Mouse (Mus musculus): ENCODE measurements around the gene Gnb3. TPM values are rescaled to one million over a fixed set of nuclear protein-coding genes. Genes with fewer than 3 reads are reported as not detected.

Gene Gnb3
- polyA plus RNA-seq, 1 experiment from 2014 or later, result 0.22 TPM

DNA sequence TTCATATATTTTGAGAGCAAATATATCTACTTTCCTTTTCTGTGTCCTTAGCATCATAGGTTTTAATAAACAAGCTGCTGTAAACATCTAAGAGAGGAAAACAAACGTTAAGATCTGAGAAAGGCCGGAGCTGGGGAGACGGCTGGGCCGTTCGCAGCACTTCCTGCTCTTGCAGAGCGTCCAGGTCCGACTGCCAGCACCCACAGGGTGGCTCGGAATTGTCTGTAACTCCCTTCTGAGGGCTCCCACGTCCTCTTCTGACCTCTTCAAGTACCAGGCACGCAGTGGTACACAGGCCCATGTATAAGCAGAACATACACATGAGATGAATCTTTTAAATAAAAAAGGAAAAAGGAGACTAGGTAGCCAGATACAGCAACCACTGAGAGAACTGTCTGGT lies 52.4 kb downstream of the Gnb3 start:
- no peak overlapping the region for H3K4me3 ChIP-seq (ENCODE audit: low read depth, low read length)
- H3K4me2 ChIP-seq (replicated peaks; ENCODE audit: low read depth, low read length), result no peak overlapping the region
- no peaks in the 10 kb centered on the region for H3K27me3 ChIP-seq (ENCODE audit: control insufficient read depth, insufficient read depth, low read length)
- 78% methylated on average over 10 of the region's 10 CpGs for WGBS
- no peak overlapping the region for H3K27ac ChIP-seq (ENCODE audit: low read depth, low read length)
- H3K9me3 ChIP-seq (ENCODE audit: control insufficient read depth, low read length), result no peaks in the 10 kb centered on the region
- H3K9ac ChIP-seq (ENCODE audit: low read depth, low read length), result no peak overlapping the region
- no peaks in the 10 kb centered on the region; the same call in 1 of the 2 replicates for H3K4me1 ChIP-seq (replicated peaks; ENCODE audit: control insufficient read depth, insufficient read depth, low read length)
- no peaks in the 10 kb centered on the region for H3K36me3 ChIP-seq (ENCODE audit: control insufficient read depth, insufficient read depth, low read length)
- DNase-seq (ENCODE audit: low spot score), result no peak
- no peak for ATAC-seq (ENCODE audit: low FRiP score)

DNA sequence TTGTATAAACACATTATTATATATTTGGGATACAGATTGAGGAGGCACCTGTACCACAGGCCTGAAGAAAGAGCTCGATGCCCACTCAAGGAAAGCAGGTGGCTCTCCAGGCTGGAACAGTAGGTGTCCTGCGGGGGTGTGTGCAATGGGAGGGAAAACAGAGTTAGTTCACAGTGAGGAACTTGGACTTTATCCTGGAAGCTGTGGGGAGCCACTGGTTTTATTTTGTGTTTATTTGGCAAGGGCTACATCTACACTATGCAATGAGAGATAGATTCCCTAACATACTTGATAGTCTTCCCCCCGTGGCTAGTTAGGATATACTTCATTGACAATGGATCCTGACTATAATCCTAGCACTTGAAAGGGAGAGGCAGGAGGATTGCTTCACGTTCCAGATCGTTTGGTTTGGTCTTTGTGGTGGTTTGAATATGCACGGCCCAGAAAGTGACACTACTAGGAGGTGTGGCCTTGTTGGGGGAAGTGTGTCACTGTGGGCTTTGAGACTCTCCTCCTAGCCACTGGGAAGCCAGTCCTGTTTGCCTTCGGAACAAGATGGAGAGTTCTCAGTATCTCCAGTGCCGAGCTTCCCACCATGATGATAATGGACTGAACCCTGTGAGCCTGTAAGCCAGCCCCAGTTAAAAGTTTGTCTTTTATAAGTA lies 53.2 kb downstream of the Gnb3 start:
- Histone ChIP-seq H3K4me3 (ENCODE audit: low read depth, low read length) (no peak overlapping the region), H3K9ac (ENCODE audit: low read depth, low read length) (no peak overlapping the region)

More for the DNA sequence above, 53.2 kb downstream of the Gnb3 start:
- no peak for ATAC-seq (ENCODE audit: low FRiP score)
- Histone ChIP-seq H3K4me2 (replicated peaks; ENCODE audit: low read depth, low read length) (no peak overlapping the region), H3K27me3 (ENCODE audit: control insufficient read depth, insufficient read depth, low read length) (no peaks in the 10 kb centered on the region), H3K4me1 (replicated peaks; ENCODE audit: control insufficient read depth, insufficient read depth, low read length) (no peaks in the 10 kb centered on the region; the same call in 1 of the 2 replicates), H3K36me3 (ENCODE audit: control insufficient read depth, insufficient read depth, low read length) (no peaks in the 10 kb centered on the region), H3K9me3 (ENCODE audit: control insufficient read depth, low read length) (no peaks in the 10 kb centered on the region), H3K27ac (ENCODE audit: low read depth, low read length) (no peak overlapping the region)
- WGBS, result 63% methylated on average over 8 of the region's 8 CpGs
- DNase-seq (ENCODE audit: low spot score), result no peak

Other genes with a start within 250 kb of the Gnb3 start
- gene C1s2, start 204.2 kb downstream of the Gnb3 start, polyA plus RNA-seq (2014; fragmentation: Nextera tagmentation; extraction: Ambion mirVana), result 0.10 TPM in 1 of 2 replicates, not detected in the other
- 37.5 and 43.2 TPM in 2 replicates for gene Lpcat3, start 177.2 kb downstream of the Gnb3 start, polyA plus RNA-seq (2014; fragmentation: Nextera tagmentation; extraction: Ambion mirVana)
- gene Emg1, start 128.1 kb downstream of the Gnb3 start, polyA plus RNA-seq (2014; fragmentation: Nextera tagmentation; extraction: Ambion mirVana), result 196 and 203 TPM in 2 replicates
- 318 and 336 TPM in 2 replicates for gene Phb2, start 127.9 kb downstream of the Gnb3 start, polyA plus RNA-seq (2014; fragmentation: Nextera tagmentation; extraction: Ambion mirVana)
- gene Ptpn6, start 101.6 kb downstream of the Gnb3 start, polyA plus RNA-seq (2014; fragmentation: Nextera tagmentation; extraction: Ambion mirVana), result 7.1 and 7.9 TPM in 2 replicates
- 553 and 590 TPM in 2 replicates for gene Grcc10, start 98.9 kb downstream of the Gnb3 start, polyA plus RNA-seq (2014; fragmentation: Nextera tagmentation; extraction: Ambion mirVana)
- gene Gm45234, start 84.3 kb downstream of the Gnb3 start, polyA plus RNA-seq (2014; fragmentation: Nextera tagmentation; extraction: Ambion mirVana), result not detected in 2 replicates
- 9.2 and 12.7 TPM in 2 replicates for gene Atn1, start 83.8 kb downstream of the Gnb3 start, polyA plus RNA-seq (2014; fragmentation: Nextera tagmentation; extraction: Ambion mirVana)
- 5.9 and 7.1 TPM in 2 replicates for gene Eno2, start 70.6 kb downstream of the Gnb3 start, polyA plus RNA-seq (2014; fragmentation: Nextera tagmentation; extraction: Ambion mirVana)
- gene Lrrc23, start 60.5 kb downstream of the Gnb3 start, polyA plus RNA-seq (2014; fragmentation: Nextera tagmentation; extraction: Ambion mirVana), result 4.1 and 4.7 TPM in 2 replicates
- gene Spsb2, start 31.6 kb downstream of the Gnb3 start, polyA plus RNA-seq (2014; fragmentation: Nextera tagmentation; extraction: Ambion mirVana), result 4.8 and 6.7 TPM in 2 replicates
- gene Tpi1, start 26.0 kb downstream of the Gnb3 start, polyA plus RNA-seq (2014; fragmentation: Nextera tagmentation; extraction: Ambion mirVana), result 618 and 653 TPM in 2 replicates
- gene Usp5, start 10.8 kb downstream of the Gnb3 start, polyA plus RNA-seq (2014; fragmentation: Nextera tagmentation; extraction: Ambion mirVana), result 127 and 134 TPM in 2 replicates
- gene Cdca3, start 10.7 kb downstream of the Gnb3 start, polyA plus RNA-seq (2014; fragmentation: Nextera tagmentation; extraction: Ambion mirVana), result 185 and 193 TPM in 2 replicates
- 12.1 and 14.7 TPM in 2 replicates for gene P3h3, start 17.5 kb upstream of the Gnb3 start, polyA plus RNA-seq (2014; fragmentation: Nextera tagmentation; extraction: Ambion mirVana)
- 1.9 and 2.3 TPM in 2 replicates for gene Gpr162, start 23.7 kb upstream of the Gnb3 start, polyA plus RNA-seq (2014; fragmentation: Nextera tagmentation; extraction: Ambion mirVana)
- 0.19 TPM in 1 of 2 replicates, not detected in the other for gene Cd4, start 47.9 kb upstream of the Gnb3 start, polyA plus RNA-seq (2014; fragmentation: Nextera tagmentation; extraction: Ambion mirVana)
- 1.2 and 2.5 TPM in 2 replicates for gene Lag3, start 71.4 kb upstream of the Gnb3 start, polyA plus RNA-seq (2014; fragmentation: Nextera tagmentation; extraction: Ambion mirVana)
- gene Ptms, start 79.8 kb upstream of the Gnb3 start, polyA plus RNA-seq (2014; fragmentation: Nextera tagmentation; extraction: Ambion mirVana), result 321 and 337 TPM in 2 replicates
- gene Mlf2, start 91.1 kb upstream of the Gnb3 start, polyA plus RNA-seq (2014; fragmentation: Nextera tagmentation; extraction: Ambion mirVana), result 443 and 465 TPM in 2 replicates
- gene Cops7a, start 125.3 kb upstream of the Gnb3 start, polyA plus RNA-seq (2014; fragmentation: Nextera tagmentation; extraction: Ambion mirVana), result 94.3 and 99.7 TPM in 2 replicates
- 1.6 and 1.9 TPM in 2 replicates for gene Pianp, start 156.4 kb upstream of the Gnb3 start, polyA plus RNA-seq (2014; fragmentation: Nextera tagmentation; extraction: Ambion mirVana)
- gene Zfp384, start 168.9 kb upstream of the Gnb3 start, polyA plus RNA-seq (2014; fragmentation: Nextera tagmentation; extraction: Ambion mirVana), result 8.7 and 16.5 TPM in 2 replicates
- gene Ing4, start 199.5 kb upstream of the Gnb3 start, polyA plus RNA-seq (2014; fragmentation: Nextera tagmentation; extraction: Ambion mirVana), result 120 and 133 TPM in 2 replicates
- 10.7 and 12.2 TPM in 2 replicates for gene Acrbp, start 209.4 kb upstream of the Gnb3 start, polyA plus RNA-seq (2014; fragmentation: Nextera tagmentation; extraction: Ambion mirVana)
- 0.21 TPM in 1 of 2 replicates, not detected in the other for gene Lpar5, start 227.6 kb upstream of the Gnb3 start, polyA plus RNA-seq (2014; fragmentation: Nextera tagmentation; extraction: Ambion mirVana)

All from hindbrain, embryonic 11.5 days (tissue).